ENCODE assay signal across 9 mouse cellular contexts in the genomic region with DNA sequence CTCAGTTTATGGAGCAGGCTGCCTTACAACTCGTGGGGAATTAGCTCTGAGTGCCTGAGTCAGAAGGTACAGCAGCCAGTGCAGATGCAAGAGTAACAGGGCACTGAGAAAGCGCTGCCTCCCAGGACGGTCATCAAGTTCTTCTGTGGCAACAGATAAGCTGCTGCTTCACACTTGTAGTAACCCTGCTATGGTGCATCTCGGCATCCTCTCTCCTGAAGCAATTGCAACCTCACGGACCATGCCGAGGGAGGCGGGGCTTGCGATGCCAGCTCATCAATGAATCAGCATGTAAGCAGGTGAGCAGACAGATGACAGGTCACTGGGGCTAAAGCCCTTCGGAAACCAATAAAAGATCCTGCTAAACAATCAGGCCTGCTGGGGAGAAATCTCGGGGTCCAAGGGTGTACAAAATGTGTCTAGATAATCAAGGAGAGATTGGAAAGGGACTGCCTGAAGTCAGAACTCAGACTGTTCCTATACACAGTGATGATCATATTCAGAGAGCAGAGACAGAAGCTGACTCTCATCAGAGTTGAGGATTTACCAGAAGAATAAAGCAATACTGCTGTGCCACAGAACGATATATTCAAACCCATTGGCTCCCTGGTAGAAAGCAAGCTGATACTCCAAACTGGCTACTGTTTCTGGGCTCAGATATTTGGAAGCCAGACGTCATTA.
DNase-seq lines count a peak whose midpoint lies in the region; ATAC-seq and TF ChIP-seq lines count a peak whose summit lies in the region.
"Had no signal": no experiment of that assay in that cellular context is flagged by ENCODE, and none has a peak within 500 bp of the region (broad histone marks: within the 10 kb centered on the region; RNA-seq: fewer than 3 reads in every experiment).

No protein-coding gene starts in this region.

- no peaks in the 10 kb centered on the region for H3K27me3 ChIP-seq in heart, embryonic 10.5 days (ENCODE audit: insufficient read depth, poor library complexity, severe bottlenecking)
- H3K27me3 ChIP-seq in embryonic facial prominence, embryonic 12.5 days: no peaks in the 10 kb centered on the region
- H3K27me3 ChIP-seq in kidney, postnatal 0 days (ENCODE audit: insufficient read depth, low read length): no peaks in the 10 kb centered on the region

- no peak for TF ChIP-seq POLR2A in olfactory bulb, adult 2 months (IDR thresholded peaks at IDR 0.05; ENCODE audit: insufficient read depth, low read depth, low read length)

- H3K4me2 ChIP-seq in embryonic facial prominence, embryonic 12.5 days (replicated peaks): peak overlapping the region; percentile 48
- H3K4me2 ChIP-seq in kidney, postnatal 0 days (ENCODE audit: low read length): peak overlapping the region; percentile 45

- no peaks in the 10 kb centered on the region for H3K9me3 ChIP-seq in heart, embryonic 10.5 days
- no peaks in the 10 kb centered on the region for H3K9me3 ChIP-seq in embryonic facial prominence, embryonic 12.5 days
- H3K9me3 ChIP-seq in kidney, postnatal 0 days (replicated peaks; ENCODE audit: low read length): no peaks in the 10 kb centered on the region

- WGBS in heart, embryonic 10.5 days: 33% methylated on average over 12 of the region's 12 CpGs
- WGBS in embryonic facial prominence, embryonic 12.5 days: 24% methylated on average over 12 of the region's 12 CpGs
- 15% methylated on average over 12 of the region's 12 CpGs for WGBS in kidney, postnatal 0 days
- 13% methylated on average over 12 of the region's 12 CpGs for WGBS in olfactory bulb, adult 2 months

- no peak overlapping the region for H3K27ac ChIP-seq in heart, embryonic 10.5 days
- H3K27ac ChIP-seq in embryonic facial prominence, embryonic 12.5 days: no peak overlapping the region
- H3K27ac ChIP-seq in kidney, postnatal 0 days: no peak overlapping the region
- H3K27ac ChIP-seq in olfactory bulb, adult 2 months (ENCODE audit: insufficient read depth, low read depth, low read length): no peak overlapping the region
- H3K27ac ChIP-seq: liver, embryonic 14.5 days had no signal

- H3K4me3 ChIP-seq in heart, embryonic 10.5 days: peak overlapping the region; percentile 27; the same call in 1 of the 2 replicates
- peak overlapping the region; percentile 15; the same call in 1 of the 2 replicates for H3K4me3 ChIP-seq in embryonic facial prominence, embryonic 12.5 days
- no peak overlapping the region for H3K4me3 ChIP-seq in kidney, postnatal 0 days (replicated peaks; ENCODE audit: low read depth, low read length)
- H3K4me3 ChIP-seq in olfactory bulb, adult 2 months (ENCODE audit: insufficient read depth, low read depth, low read length): peak overlapping the region; percentile 29

- no peak for TF ChIP-seq CTCF in kidney, postnatal 0 days (IDR thresholded peaks at IDR 0.05; ENCODE audit: low read depth)
- no peak for TF ChIP-seq CTCF in olfactory bulb, adult 2 months (IDR thresholded peaks at IDR 0.05; ENCODE audit: insufficient read depth, low read depth, low read length)

- no peak for ATAC-seq in embryonic facial prominence, embryonic 12.5 days (ENCODE audit: insufficient number of reproducible peaks, insufficient read depth, low FRiP score, low TSS enrichment)
- ATAC-seq in kidney, postnatal 0 days (replicated peaks; ENCODE audit: low FRiP score, low read depth): no peak
- ATAC-seq in granulocyte monocyte progenitor cell, adult 5-6 weeks (replicated peaks; ENCODE audit: poor library complexity, severe bottlenecking): no peak

- intact Hi-C loops in heart, postnatal 25 days (cut with DNase I): no loop called here

- DNase-seq in heart, embryonic 10.5 days (ENCODE audit: low spot score): no peak
- no peak for DNase-seq in heart, postnatal 25 days (ENCODE audit: low spot score)
- DNase-seq in Muller cell, postnatal 12 days (ENCODE audit: inconsistent ontology term): peak; percentile 43
- DNase-seq in kidney, postnatal 0 days (ENCODE audit: low spot score): no peak
- DNase-seq in yolk sac, embryonic 10.5 days (ENCODE audit: low spot score): no peak

- no peaks in the 10 kb centered on the region for H3K4me1 ChIP-seq in heart, embryonic 10.5 days
- peaks cover 3% of the 10 kb centered on the region; the same call in 1 of the 2 replicates for H3K4me1 ChIP-seq in embryonic facial prominence, embryonic 12.5 days
- no peaks in the 10 kb centered on the region for H3K4me1 ChIP-seq in kidney, postnatal 0 days (replicated peaks; ENCODE audit: insufficient read depth, low read length)
- H3K4me1 ChIP-seq in olfactory bulb, adult 2 months (ENCODE audit: control insufficient read depth, insufficient read depth, low read length): peaks cover 4% of the 10 kb centered on the region

- no peaks in the 10 kb centered on the region for H3K36me3 ChIP-seq in heart, embryonic 10.5 days
- H3K36me3 ChIP-seq in embryonic facial prominence, embryonic 12.5 days: no peaks in the 10 kb centered on the region
- H3K36me3 ChIP-seq in kidney, postnatal 0 days (ENCODE audit: insufficient read depth, low read length): no peaks in the 10 kb centered on the region

- no peak overlapping the region for H3K9ac ChIP-seq in embryonic facial prominence, embryonic 12.5 days
- H3K9ac ChIP-seq in kidney, postnatal 0 days (ENCODE audit: low read depth, low read length): no peak overlapping the region
- H3K9ac ChIP-seq: liver, embryonic 14.5 days had no signal
